Mouse (Mus musculus): ENCODE results near the gene Cct8l1.

Cct8l1 gene

DNA sequence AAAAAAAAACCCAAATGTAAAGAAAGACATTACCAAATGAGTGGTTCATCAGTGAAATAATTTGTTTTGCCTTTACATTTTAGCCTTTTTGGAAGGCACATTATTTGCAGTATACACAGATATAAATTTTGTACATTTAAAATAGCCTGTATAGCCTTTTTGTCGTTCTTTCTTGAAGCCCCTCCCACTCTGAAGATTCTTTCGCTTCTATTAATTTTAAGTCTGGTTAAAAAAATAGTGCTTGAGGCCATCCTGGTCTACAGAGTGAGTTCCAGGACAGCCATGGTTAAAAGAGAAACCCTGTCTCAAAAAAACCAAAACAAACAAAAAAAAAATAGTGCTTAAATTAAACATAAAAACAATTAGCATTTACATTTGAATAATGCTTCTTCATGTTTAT lies 14.8 kb downstream of the Cct8l1 start:
- no peak for DNase-seq (ENCODE audit: low spot score in 2 of 2)

DNA sequence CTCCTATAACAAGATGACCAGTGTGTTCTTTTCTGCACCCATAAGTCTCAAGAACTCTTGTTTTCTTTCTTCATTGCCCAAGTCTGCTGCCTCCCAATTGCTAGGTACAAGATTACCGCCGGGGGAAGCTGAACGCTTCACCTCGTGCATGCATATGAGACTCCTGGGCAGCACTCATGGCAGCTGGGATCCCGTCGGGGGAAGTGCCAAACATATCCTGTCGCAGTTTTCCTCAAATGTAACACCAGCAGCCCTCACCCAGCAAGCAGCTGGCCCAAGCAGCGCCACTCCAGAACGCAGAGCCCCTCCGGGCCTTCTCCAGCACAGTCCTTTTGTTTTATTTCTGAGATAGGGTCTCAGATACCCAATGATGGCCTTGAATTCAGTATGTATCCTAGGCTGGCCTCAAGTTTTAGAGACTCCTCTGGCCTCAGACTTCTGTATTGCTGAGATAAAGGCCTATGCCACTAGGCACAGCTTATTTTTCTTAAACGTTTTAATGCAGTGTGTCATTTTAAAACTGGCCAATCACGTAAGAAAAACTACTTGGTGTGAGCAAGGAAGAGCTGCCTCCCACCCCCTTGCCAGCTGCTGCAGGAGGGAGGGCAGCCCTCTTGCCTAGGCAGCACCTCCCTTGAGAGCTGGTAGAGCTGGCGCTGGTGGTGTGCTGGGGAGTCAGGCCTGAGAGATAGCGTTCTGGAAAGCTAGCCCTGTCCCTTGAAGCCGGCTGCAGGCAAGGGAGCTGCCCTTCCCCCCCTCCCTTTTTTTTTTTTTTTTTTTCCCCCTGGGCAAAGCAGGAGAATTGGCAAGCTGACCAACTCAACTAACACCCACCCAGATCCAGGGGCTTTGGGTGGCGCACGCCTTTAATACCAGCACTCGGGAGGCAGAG lies 16.6 kb downstream of the Cct8l1 start:
- no peak for DNase-seq (ENCODE audit: low spot score in 2 of 2)

DNA sequence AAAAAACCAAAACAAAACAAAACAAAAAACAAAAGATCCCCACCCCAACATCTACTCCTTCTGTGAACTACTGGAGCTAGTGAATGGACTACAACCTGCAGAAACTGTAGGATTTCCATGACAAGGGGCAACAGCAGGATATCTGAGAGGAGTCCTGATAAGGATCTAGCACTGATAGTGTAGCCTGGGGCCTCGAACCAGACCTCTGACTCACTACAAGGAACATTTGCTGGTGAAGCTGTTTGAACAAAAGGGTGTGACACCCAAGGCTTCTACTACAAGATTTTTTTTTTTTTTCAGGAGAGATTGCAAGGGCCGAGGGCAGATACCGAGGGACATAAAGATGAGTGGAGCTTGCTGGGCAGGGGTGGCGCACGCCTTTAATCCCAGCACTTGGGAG lies 17.4 kb downstream of the Cct8l1 start:
- DNase-seq (ENCODE audit: low spot score in 2 of 2), result no peak

DNA sequence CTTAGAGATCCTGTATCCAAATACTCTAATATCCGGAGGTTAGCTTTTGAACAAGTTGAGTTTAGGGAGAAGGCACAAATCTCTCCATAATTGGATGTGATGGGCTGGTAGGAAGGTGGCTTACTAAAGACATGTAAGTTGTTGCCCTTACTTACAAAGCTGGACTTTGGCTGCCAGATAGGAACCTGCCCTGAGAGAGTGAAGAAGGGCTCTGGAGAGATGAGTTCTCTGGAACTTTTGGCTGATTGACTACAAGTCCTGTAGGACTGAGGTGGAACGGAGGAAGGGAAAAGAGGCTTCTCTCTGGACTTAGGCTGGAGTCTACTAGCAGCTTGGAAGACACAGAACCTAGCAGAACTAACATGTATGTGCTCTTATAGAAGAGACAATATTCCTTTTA lies 19.7 kb downstream of the Cct8l1 start:
- DNase-seq (ENCODE audit: low spot score in 2 of 2), result no peak

DNA sequence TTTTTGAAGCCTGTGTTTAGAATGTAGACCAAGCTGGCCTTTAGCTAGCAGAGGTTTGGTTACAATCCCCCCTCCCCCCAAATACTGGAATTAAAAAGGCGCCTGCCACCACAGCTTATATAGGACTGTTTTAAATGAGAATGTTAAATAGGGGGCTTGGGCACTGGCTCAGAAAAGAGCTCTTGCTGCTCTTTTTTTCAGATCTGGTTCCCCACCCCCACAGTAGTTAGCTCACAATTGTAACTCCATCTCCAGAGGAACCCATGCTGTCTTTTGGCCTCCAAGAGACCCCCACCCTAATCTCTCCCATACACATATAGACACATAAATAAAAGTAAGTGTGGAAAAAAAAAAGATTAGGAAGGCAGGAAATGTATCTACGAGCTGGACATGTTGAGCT lies 20.6 kb downstream of the Cct8l1 start:
- DNase-seq (ENCODE audit: low spot score in 2 of 2), result no peak

DNA sequence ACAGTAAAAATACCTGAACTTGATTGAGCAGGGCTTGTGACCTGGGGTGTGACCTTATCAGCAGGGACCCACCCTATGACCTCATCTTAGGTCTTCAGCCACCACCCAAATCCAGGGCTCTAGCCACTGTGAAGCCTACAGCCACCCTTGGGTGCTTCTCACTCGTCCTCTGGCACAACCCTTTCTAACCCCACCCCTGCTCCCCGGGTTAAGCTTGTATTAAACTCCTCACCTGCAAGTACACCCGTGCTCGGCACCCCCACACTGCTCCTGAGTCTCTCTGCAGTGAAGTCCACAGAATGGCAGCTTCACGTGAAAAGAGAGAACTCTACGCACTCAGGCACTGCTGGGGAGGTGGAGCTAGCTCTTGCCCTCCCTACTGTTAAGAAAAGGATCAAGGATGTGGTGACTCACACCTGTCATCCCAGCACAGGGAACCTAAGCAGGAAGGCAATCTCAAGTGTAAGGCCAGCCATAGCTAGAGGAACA lies 21.1 kb downstream of the Cct8l1 start:
- no peak for DNase-seq (ENCODE audit: low spot score in 2 of 2)

DNA sequence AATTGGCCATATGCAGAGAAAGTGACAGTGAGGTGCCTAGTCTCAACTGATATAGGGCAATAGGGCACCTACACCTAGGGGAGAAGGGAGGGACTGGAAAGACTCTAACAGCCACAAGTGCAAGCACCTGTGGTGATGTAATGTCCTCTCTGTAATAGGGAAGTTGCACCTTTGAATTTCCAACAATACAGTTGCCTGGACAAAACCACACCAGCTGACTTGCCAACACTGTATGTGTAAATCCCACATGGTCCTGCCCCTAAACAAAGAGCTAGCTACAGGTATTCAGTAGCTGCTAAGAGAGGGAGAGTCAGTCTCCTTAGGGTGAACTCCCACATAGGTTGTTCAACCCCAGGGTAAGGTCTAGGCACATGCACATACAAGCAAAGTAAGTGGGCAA lies 24.5 kb downstream of the Cct8l1 start:
- DNase-seq (ENCODE audit: low spot score in 2 of 2), result no peak

DNA sequence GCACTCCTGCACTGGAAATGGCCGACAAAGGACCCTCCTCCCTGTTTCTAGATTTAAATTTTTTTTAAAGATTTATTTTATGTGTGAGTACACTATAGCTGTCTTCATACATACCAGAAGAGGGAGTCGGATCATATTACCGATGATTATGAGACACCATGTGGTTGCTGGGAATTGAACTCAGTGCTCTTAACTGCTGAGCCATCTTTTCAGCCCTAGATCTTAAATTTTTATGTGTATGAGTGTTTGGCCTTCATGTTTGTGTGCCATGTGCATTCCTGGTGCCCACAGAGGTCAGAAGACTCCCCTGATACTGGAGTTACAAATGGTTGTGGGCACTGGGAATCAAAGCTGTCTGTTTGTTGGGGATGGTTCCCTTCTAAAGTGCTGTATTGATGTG lies 25.1 kb downstream of the Cct8l1 start:
- no peak for DNase-seq (ENCODE audit: low spot score in 2 of 2)

DNA sequence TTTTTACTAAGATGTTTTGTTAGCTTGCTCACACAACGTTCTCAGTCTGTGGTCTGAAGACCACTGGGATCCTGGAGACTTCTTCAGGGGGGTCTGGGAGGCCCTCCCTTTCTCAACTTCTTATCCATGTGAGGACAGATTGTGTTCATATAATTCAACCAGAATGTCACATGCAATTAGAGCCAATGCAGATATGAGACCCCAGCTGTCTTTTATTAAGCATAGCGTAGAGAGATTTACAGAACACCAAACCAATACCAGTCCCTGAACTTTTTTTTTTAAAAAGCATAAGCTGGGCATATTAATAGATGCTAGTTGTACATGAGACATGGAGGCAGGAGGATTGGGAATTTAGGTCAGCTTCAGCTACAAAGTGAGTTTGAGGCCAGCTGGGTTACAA lies 25.8 kb downstream of the Cct8l1 start:
- no peak for DNase-seq (ENCODE audit: low spot score in 2 of 2)

DNA sequence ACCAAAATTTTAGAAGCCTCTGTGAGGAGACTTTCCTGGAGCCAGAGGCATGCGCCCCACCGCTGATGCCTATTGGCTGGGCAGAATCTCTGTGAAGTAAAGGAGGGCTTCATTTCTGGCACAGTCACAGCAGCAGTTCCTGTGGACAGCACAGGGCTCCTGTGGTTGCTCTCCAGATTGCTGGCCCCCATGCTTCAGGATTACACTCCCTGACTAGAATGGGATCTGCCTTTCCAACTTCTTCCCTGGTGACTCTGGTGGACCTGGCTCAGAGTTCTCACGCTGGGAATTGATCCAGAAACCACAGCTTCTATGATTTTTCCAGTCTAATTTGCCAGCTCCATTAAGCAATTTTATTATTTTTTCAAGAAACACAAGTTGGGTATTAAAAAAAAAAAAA lies 28.2 kb downstream of the Cct8l1 start:
- DNase-seq (ENCODE audit: low spot score in 2 of 2), result no peak

DNA sequence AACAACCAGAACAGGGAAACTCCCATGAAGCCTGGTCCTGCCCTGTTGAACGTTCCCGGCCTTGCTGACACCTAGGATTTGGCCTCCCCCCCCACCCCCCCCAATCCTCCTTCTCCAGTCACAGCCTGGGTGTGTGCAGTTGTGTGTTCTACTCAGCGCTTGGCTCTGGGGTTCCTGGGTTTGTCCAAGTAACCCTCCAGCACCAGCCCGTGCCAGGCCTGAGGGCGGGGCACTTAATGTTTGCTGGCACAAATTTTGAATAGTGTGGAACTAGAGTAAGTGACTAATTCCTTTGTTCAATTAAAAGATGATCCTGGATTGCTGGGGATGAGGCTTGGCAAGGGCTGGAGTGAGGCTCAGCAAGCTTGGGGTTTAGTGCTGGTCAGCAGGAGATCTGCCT lies 28.7 kb downstream of the Cct8l1 start:
- no peak for DNase-seq (ENCODE audit: low spot score in 2 of 2)

DNA sequence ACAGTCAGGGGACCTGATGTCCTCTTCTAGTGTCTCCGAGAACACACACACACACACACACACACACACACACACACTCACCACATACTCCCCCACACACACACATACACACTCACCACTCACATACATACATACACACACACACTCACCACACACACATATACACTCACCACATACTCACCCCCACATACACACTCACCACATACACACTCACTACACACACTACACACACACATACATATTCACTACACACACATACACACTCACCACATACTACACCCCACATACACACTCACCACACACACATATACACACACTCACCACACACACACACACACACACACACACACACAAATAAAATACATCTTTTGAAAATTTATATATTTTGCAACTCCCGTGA lies 31.0 kb downstream of the Cct8l1 start:
- DNase-seq (ENCODE audit: low spot score in 2 of 2), result peak in 1 of 2 experiments; percentile 0

DNA sequence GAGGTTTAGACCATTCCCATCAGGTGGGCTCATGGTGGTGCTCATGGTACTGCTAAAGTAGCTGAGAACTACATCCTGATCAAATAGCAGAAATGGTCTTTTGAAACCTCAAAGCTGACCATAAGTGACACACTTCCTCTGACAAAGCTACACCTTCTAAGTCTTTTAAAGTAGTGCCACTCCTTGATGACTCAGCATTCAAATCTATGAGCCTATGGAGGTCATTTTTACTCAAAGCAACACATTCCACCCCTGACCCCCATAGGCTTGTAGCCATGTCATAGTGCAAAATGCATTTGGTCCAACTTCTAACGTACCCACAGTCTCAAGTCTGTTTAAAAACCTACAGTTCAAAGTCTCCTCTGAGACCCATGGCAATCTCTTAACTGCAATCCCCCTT lies 35.0 kb downstream of the Cct8l1 start:
- DNase-seq (ENCODE audit: low spot score in 2 of 2), result no peak

DNA sequence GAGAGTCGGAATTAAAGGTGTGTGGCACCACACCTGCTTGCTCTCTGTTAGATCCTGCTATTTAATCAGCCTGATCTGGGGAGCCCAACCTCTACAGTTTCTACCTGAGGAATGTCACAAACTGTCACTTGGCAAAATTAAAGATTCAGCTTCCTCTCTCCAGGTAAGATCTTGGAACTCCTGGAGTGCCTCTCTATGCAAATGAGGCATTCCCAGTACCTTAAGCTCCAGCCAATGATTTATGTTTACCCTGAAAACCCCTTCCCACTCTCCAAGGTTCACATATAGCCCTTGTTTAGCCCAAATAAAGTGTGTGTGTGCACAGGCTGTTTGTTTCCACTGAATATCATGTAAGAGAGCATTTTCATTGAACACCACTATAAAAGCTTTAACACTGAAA lies 38.3 kb downstream of the Cct8l1 start:
- DNase-seq (ENCODE audit: low spot score in 2 of 2), result no peak

DNA sequence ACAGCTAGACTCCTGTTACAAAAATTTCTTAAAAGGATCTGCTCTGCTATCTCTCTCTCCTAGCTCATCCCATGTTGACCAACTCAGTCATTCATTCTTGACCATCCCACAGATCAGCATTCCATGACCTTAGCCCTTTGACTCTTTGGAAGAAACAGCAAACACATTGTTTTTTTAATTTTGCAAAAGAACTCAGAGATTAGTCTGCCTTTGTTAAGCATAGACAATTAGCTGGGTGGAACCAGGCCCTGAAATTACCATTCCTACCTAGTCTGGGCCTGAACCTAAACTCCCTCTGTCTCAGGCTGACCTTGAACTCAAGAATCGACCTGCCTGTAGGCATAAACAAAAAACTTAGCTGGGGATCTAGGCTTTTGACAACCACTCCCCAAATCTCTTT lies 38.8 kb downstream of the Cct8l1 start:
- DNase-seq (ENCODE audit: low spot score in 2 of 2), result no peak

DNA sequence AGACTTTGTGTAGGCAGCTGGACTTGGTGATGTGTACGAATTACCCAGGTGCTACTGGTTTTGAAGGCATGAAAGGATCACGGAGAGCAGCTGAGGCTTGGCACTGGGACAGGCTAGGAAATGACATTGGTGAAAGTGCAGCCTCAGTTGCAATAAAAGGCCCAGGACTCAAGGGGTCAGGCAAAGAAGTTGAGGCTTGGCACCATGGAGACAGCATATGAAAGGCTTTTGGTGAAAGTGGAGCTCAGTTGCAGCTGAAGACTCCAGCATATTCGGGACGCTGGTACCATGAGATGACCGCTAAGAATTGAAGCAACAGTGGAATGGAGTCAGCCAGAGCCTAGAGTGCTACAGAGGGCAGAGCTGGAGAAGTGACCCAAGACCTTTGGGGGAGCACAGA lies 39.8 kb downstream of the Cct8l1 start:
- no peak for DNase-seq (ENCODE audit: low spot score in 2 of 2)

DNA sequence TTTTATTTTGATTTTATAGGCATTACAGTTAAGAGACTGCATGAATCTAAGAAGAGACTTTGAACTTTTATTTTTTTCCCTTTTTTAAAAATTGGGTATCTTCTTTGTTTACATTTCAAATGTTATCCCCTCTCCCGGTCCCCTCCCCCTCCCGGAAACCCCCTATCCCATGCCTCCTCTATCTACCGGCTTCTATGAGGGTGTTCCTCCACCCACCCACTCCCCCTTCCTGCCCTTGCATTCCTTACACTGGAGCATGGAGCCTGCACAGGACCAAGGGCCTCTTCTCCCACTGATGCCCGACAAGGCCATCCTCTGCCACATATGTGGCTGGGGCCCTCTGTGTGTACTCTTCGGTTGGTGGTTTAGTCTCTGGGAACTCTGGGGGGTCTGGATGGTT lies 40.5 kb downstream of the Cct8l1 start:
- no peak for DNase-seq (ENCODE audit: low spot score in 2 of 2)

Measured in right cerebral cortex, postnatal 10 days (tissue).